Mouse (Mus musculus) right cerebral cortex, adult 2 months (tissue): ENCODE data around the gene Gigyf2.
"Not testable (repeated sequence)": the region's sequence is repeated elsewhere in the genome, so short reads cannot be mapped to it uniquely, and the experiment has no call there.

Source experiments
- DNase-seq, 2 experiments: peaks; one replicate each; pipeline ENCODE4 v3.0.0; 2021 to 2022; ENCODE audit warnings: low spot score in 2 of 2

Gene Gigyf2

DNA sequence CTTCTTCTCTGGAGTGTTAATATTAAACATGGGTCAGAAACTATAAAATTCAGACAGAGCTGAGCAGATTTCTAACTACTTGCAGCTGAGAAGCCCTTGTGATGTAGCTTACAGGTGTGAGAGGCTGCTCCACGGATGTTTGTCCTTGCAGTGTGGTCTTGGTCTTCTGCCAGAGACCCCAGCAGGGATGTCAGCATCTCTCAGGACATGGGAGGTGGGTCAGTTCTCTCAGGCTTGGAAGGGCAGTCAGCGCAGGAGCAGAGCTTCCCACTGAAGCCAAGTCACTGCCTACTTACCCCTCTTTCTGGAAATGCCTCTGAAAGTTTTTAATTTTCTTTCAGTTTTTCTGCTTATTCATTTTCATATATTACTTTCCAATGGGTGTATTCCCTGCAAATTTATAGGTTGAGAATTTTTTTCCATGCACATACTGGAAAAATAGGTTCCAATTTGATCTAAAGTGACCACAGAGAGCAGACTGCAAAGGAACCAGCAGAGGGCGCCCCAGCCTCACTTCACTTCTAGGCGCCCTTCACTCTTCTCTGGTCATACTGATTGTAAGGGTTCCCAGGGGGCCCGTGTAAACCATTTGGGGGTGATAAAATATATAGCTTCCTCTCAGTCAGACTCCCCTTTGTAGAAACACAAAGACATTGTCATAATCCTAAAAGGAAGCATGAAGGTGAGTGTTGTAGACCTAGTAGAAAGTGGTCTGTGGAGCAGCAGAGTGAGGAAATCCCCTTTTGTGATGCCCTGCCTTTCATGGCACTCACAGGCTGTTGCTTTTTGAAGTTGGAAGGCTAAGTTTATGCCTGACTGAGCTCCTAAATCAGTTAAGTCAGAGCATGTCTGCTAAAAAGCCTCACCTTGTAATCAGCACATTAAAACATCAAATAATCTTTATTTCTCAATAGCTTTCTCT lies 120.6 kb downstream of the Gigyf2 start:
- peak; percentile 73 to 76 for DNase-seq

DNA sequence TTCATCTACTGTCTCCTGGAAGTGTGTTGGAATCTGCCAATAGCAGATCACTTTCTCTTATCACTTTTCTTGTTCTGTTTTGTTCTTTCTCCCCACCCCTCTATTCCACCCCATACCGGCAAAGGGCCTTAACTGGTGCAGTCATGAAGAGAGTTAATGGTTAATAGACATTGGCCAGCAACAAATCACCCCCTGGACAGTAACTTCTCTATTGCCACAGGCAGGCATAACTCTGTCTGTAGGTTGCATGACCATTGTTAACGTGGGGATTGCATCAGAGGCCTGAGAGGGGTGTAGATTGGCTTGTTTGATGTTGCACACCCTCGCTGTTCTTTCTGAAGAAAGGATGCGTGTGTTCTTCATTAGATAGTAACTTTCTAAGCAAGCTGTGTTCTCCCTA lies 122.6 kb downstream of the Gigyf2 start:
- DNase-seq = no peak

DNA sequence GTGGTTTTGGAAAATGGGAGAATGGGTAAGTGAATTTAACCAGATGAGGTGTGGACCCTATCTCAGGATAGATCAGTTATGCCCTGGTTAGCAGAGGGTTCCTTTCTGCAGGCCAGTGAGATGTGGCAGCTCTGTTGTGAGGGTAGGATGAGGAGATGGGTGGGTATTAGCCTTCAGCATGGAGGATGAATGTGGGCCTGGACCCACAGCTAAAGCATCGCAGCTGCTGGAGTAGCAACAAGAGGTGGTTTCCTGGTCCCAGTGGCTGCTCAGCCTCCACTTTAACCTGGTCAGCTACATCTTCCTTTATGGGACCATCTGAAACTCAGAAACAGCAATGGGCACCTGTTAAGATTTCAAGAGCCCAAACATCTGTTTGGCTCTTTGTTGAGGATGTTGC lies 129.6 kb downstream of the Gigyf2 start:
- DNase-seq = no peak

DNA sequence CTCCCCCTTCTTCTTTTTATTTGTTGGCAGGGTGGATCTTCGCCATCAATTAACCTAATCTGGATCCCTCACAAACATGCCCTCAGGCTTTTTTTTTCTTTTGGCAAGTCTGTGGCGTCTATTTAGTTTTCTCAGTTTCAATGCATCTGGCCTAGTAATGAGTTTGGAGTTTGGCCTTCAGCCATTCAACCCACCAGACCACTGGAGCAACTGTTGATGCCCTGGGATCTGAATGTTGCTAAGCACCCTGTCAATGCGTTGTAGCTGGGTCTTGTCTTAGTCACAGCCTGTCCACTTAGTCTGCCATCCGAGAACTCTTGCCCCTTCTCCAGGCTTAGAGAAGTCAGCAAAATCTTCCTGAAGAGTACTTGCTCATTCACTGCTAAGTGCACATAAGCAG lies 131.2 kb downstream of the Gigyf2 start:
- no peak for DNase-seq

DNA sequence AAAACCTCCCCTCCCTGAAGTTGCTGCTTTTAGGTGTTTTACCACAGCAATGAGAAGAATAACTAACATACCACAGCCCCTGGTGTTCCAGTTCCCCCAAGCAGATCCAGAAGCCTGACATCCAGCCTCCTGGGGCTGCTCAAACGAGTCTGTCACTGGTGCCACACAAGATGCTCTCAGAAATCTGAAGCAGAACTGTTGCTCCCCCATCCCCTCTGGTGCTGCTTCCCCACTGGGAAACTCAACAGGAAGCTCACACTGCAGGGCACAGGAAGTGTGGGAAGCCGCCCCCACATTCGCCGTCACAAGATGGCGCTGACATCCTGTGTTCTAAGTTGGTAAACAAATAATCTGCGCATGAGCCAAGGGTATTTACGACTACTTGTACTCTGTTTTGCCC lies 133.1 kb downstream of the Gigyf2 start:
- DNase-seq = not testable (repeated sequence)

DNA sequence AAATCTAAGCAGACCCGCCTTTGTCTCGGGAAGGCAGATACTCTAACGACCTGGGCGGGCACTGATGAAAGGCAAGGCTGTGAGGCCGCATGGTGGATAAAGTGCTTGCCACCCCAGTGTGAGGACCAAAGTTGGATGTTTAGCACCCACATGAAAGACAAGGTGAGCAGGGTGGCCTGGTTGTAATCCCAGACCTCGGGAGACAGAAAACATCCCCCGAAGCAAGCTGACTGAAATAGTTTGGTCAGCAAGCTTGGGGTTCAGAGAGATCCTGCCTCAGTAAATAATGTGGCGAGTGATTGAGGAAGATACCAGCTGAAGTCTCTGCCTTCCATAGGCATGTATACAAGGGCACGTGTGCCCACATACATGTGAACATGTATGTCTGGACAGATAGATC lies 140.7 kb downstream of the Gigyf2 start:
- DNase-seq = no peak

DNA sequence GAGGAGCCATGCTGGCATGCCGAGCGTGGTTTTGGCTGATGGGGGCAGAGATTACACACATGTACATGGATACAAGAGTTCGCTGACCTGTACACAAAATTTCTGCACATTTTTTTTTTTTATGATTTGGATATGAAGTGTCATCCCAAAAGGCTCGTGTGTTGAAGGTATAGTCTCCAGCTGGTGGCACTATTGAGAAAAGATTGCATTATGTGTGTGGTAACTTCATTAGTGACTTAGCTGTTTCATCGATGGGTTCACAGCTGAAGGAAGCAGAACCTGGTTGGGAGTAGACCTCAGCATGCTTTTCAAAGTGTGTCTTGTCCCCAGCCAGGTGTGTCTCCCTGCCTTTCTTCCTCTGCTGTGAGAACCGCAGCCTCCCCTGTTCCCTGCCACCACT lies 141.5 kb downstream of the Gigyf2 start:
- peak in 1 of 2 experiments; percentile 41 for DNase-seq

DNA sequence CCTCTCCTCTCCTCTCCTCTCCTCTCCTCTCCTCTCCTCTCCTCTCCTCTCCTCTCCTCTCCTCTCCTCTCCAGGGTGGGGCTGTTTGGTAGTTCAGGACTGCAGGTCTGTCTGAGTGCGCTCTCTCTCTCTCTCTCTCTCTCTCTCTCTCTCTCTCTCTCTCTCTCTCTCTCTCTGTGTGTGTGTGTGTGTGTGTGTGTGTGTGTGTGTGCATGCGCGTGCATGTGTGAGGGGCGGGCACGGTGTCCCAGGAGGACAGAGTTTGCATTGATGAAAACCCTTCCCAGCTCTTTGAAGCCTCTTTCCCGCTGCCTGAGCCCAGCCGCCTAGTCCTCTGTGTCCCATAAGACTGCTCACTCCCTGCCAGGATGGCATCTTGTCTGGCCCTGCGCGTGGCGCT lies 143.2 kb downstream of the Gigyf2 start, which contains the start of gene Snorc:
TSS of gene Snorc (plus strand) at position 301 of the 400 bp plus-strand sequence.
- DNase-seq = not testable (repeated sequence)

DNA sequence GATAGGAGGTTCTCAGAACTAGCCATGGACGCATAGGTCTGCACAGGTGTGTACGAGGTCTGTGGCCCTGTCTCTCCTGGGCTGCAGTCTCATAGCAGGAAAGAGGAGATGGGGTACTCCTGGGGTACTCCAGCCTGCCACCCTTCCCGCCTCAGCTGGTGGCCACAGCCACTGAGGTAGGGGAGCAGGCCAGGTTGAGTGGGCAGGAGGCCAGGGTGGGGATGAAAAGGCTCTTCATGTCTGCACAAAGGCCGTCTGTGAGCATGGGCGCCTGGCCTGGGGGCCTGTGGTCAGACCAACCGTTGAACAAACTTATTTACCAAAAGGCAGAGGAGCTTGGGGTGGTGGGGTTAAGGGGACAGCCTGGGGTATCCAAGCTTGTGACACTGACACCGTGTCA lies 145.1 kb downstream of the Gigyf2 start:
- DNase-seq = no peak

DNA sequence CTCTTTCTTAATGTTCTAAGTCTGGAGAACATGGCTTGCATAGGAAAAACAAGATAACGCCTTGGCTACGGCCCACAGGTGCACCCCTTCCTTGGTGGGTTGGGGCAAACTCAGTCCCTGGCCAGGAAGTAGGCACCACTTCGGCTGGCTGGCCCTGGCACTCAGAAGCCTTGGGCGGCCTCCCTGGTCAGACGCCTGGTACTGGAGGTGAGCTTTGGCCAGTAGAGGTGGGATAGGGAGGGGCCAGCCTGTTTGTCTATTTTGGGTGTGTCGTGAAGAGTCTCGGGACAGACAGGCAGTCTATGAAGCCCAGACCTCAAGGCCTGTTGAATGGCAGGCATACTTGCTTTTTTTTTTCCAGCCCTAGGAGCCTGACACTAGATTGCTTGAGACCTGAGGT lies 145.8 kb downstream of the Gigyf2 start:
- no peak for DNase-seq

DNA sequence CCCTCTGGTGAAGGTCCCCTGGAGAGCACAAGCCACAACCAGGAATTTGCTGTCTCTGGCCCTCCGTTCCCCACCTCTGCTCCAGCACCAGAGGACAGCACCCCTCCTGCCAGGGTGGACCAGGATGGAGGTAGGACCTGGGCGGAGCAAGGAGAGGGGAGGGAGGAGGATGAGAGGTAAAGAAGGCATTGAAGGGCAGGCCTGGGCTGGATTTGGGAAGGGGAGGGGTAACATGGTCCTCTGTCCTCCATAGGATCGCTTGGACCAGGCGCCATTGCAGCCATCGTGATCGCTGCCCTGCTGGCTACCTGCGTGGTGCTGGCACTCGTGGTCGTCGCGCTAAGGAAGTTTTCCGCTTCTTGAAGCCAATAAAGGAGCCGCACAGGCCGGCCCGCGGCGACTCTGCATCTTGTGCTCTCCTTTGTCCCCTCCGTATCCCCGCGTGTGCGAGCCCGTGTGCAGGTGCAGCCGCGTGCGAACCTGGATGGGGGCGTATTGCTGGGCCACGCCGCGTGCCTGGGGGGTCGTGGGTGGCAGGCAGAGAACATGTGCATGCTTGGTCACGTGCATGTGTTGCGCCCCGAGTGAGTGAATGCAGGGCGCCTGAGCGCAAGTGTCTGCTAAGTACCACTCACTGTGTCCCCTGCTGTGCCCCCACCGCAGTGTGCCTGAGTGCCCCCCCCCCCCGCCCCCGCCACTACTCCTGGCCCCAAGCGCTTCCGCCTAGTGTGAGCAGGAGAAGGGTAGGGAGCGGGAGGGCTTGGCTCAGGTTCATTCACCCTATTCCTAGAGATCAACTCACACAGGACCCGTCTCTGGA lies 148.5 kb downstream of the Gigyf2 start:
- peak; percentile 78 to 81 for DNase-seq

DNA sequence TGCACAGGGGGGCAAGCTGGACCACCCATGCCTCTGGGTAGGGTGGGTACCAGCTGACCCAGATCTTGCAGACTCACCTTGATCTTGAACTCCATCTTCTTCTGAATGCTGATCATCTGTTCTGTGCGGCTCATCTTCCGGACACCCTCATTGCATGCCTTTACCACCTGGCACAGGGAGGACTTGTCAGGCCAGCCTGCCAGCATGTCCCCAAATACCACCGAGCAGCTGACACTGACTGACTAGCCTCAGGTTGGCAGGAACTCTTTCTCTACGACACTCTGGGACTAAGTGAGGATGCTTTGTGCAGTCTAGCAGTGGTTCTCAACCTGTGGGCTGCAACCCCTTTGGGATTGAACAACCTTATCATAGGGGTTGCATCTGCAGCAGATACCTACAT lies 155.7 kb downstream of the Gigyf2 start:
- no peak for DNase-seq

DNA sequence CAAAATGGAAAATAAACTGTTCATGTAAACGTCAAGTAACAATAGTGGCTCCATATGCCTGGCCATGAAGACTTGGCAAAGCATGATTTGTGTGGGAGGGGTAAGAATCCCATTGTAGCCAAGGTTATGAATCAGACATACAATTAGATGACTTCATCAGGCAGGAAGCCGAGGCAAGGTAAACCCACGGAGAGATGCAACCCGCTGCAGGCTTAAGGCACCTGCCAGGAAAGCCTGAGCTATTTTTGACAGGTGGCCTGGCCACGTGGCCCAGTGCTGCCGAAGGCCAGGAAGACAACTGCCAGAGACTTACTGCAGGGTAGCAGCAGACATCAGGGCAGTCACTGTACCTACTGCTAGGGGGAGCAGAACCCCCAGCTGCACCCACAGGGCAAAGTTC lies 159.6 kb downstream of the Gigyf2 start:
- peak; percentile 80 to 83 for DNase-seq

DNA sequence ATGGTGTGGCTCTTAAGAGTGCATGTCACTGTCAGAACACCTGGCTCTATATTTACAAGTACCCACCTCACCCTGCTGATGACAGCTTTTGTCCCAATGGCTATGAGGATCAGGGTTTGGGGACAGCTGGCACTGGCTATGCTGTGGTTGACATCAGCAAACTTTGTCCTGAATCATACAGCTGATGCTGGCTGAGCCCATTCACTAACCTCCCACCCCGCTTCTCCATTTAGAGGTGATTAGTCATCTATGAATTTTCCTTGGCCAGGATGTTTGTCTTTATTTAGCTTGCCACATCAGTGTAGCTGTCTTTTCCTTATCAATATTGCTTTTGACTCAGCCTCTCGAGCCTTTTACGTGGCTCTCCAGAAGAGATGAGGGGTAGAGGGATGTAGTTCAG lies 165.5 kb downstream of the Gigyf2 start:
- DNase-seq = no peak

DNA sequence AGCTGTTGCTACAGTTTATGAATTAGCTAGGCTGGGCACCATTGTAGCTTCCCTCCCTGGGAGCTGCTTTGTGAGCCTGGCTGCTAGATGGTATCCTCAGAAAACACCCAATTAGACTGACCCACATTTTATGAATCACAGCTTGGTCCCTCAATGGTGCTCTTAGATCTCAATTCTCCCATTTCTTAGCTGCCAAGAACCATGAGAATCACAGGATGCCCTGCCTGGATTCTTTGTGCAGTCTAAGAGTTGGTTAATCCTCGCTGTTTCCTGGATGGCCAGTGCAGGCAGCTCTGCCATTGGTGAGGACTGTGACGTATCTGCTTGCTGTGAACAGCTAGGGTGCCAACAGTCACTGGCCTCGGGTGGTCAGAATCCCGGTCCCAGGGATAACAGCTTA lies 166.7 kb downstream of the Gigyf2 start:
- no peak for DNase-seq
